Mouse (Mus musculus) embryonic facial prominence, embryonic 15.5 days (tissue): ENCODE data around the gene Gm5751. TPM values are rescaled to one million over a fixed set of nuclear protein-coding genes. Genes with fewer than 3 reads are reported as not detected.
"Not testable (repeated sequence)": the region's sequence is repeated elsewhere in the genome, so short reads cannot be mapped to it uniquely, and the experiment has no call there.

ENCODE experiments used
- ATAC-seq: fragments of 200-750 bp; cut with Nextera tagmentation; 2 replicates; pipeline ENCODE4 v1.8.0; 2017; ENCODE audit warnings: low read depth, moderate TSS enrichment; ENCODE audit not compliant: insufficient number of reproducible peaks, low FRiP score, low TSS enrichment
- H3K27ac ChIP-seq: fragments of 300-500 bp; sonication (generic); replicated peaks from 2 replicates; pipeline ENCODE4 v1.5.1; 2015; ENCODE audit warnings: mild to moderate bottlenecking, inconsistent platforms
- H3K27me3 ChIP-seq: fragments of 300-500 bp; sonication (generic); 2 replicates; pipeline ENCODE4 v1.6.1; 2015; ENCODE audit warnings: inconsistent platforms
- H3K36me3 ChIP-seq: fragments of 300-500 bp; sonication (generic); 2 replicates; pipeline ENCODE4 v1.6.1; 2015; ENCODE audit warnings: mild to moderate bottlenecking, inconsistent platforms
- H3K4me1 ChIP-seq: fragments of 300-500 bp; sonication (generic); 2 replicates; pipeline ENCODE4 v1.6.1; 2015; ENCODE audit warnings: inconsistent platforms
- H3K4me2 ChIP-seq: fragments of 300-500 bp; sonication (generic); replicated peaks from 2 replicates; pipeline ENCODE4 v1.6.1; 2015; ENCODE audit warnings: mild to moderate bottlenecking, inconsistent platforms
- H3K4me3 ChIP-seq: fragments of 300-500 bp; sonication (generic); replicated peaks from 2 replicates; pipeline ENCODE4 v1.5.1; 2015; ENCODE audit warnings: mild to moderate bottlenecking, inconsistent platforms
- H3K9ac ChIP-seq: fragments of 300-500 bp; sonication (generic); 2 replicates; pipeline ENCODE4 v1.6.1; 2015; ENCODE audit warnings: inconsistent platforms
- H3K9me3 ChIP-seq: fragments of 300-500 bp; sonication (generic); replicated peaks from 2 replicates; pipeline ENCODE4 v1.6.1; 2016; ENCODE audit warnings: inconsistent platforms
- whole genome bisulfite sequencing: fragments of 180-500 bp; shearing (Covaris S2); methylation state at CpG from one replicate; pipeline ENCODE4 v1.1.7; 2015; 5-methylcytosine and 5-hydroxymethylcytosine counted together
- polyA plus RNA-seq: library from polyadenylated mRNA; unstranded; fragments of >200 nt; fragmentation: Nextera tagmentation; extraction: Ambion mirVana; gene quantifications from 2 replicates; pipeline ENCODE4 v1.2.1, GENCODE M21; 2015

Gm5751 gene
- polyA plus RNA-seq: not detected in 2 replicates

GRCm38 (mm10) chrX:8873953-8874352 is at the start of gene Gm5751:
Gm5751 (plus strand) TSS chrX:8874253.
- ATAC-seq, H3K27ac ChIP-seq, H3K4me3 ChIP-seq, H3K27me3 ChIP-seq, H3K9ac ChIP-seq, H3K4me1 ChIP-seq, H3K9me3 ChIP-seq, H3K36me3 ChIP-seq, H3K4me2 ChIP-seq: not testable (repeated sequence)
- WGBS: 96% methylated on average over 3 of the region's 4 CpGs

- Histone ChIP-seq H3K27me3 (no peaks in the 10 kb centered on the region), H3K4me3 (no peak overlapping the region), H3K4me2 (no peak overlapping the region), H3K36me3 (no peaks in the 10 kb centered on the region), H3K9ac (no peak overlapping the region), H3K9me3 (no peaks in the 10 kb centered on the region), H3K27ac (no peak overlapping the region), H3K4me1 (no peaks in the 10 kb centered on the region)
- no peak for ATAC-seq
Measured at GRCm38 (mm10) chrX:8832043-8832442, 42.0 kb upstream of the Gm5751 start.

GRCm38 (mm10) chrX:8843694-8844093 is 30.4 kb upstream of the Gm5751 start, which contains the start of gene Gm6592:
Gm6592 (plus strand) TSS chrX:8843994.
- WGBS: 77% methylated on average over 1 of the region's 1 CpGs
- Histone ChIP-seq H3K27me3 (no peaks in the 10 kb centered on the region), H3K4me1 (no peaks in the 10 kb centered on the region), H3K9me3 (no peaks in the 10 kb centered on the region), H3K9ac (no peak within 1 kb of the TSS), H3K36me3 (no peaks in the 10 kb centered on the region), H3K4me2 (no peak within 1 kb of the TSS), H3K27ac (no peak within 1 kb of the TSS), H3K4me3 (no peak within 1 kb of the TSS)
- no peak for ATAC-seq

- no peak overlapping the region for H3K27ac ChIP-seq
- no peak overlapping the region for H3K4me2 ChIP-seq
- H3K4me3 ChIP-seq: no peak overlapping the region
- no peak overlapping the region for H3K9ac ChIP-seq
- H3K4me1 ChIP-seq: no peaks in the 10 kb centered on the region
- no peaks in the 10 kb centered on the region for H3K9me3 ChIP-seq
- no peak for ATAC-seq
- H3K36me3 ChIP-seq: no peaks in the 10 kb centered on the region
- WGBS: 89% methylated on average over 10 of the region's 10 CpGs
- no peaks in the 10 kb centered on the region for H3K27me3 ChIP-seq
Measured at GRCm38 (mm10) chrX:8852486-8852885, 21.6 kb upstream of the Gm5751 start.

GRCm38 (mm10) chrX:8864331-8864730 is 9.7 kb upstream of the Gm5751 start:
- not testable (repeated sequence) for H3K27me3 ChIP-seq, ATAC-seq, H3K9me3 ChIP-seq, H3K4me2 ChIP-seq, H3K4me1 ChIP-seq, H3K27ac ChIP-seq, H3K4me3 ChIP-seq, H3K9ac ChIP-seq, H3K36me3 ChIP-seq
- WGBS: 5% methylated on average over 3 of the region's 3 CpGs

- no peak for ATAC-seq
- H3K4me1 ChIP-seq: no peaks in the 10 kb centered on the region
- no peak overlapping the region for H3K4me2 ChIP-seq
- H3K36me3 ChIP-seq: no peaks in the 10 kb centered on the region
- no peak overlapping the region for H3K27ac ChIP-seq
- no peak overlapping the region for H3K4me3 ChIP-seq
- 50% methylated on average over 4 of the region's 4 CpGs for WGBS
- H3K9me3 ChIP-seq: no peaks in the 10 kb centered on the region
- no peak overlapping the region for H3K9ac ChIP-seq
- H3K27me3 ChIP-seq: no peaks in the 10 kb centered on the region
Measured at GRCm38 (mm10) chrX:8884336-8884735, 10.3 kb downstream of the Gm5751 start.

- H3K4me1 ChIP-seq: no peaks in the 10 kb centered on the region
- no peak overlapping the region for H3K9ac ChIP-seq
- ATAC-seq: 0 out of 2 replicates have a peak, but pooled peaks have one; percentile 4
- H3K4me2 ChIP-seq: peak overlapping the region; percentile 61
- H3K9me3 ChIP-seq: no peaks in the 10 kb centered on the region
- H3K4me3 ChIP-seq: peak overlapping the region; percentile 55
- WGBS: 40% methylated on average over 2 of the region's 9 CpGs
- no peak overlapping the region; the same call in 1 of the 2 replicates for H3K27ac ChIP-seq
- no peaks in the 10 kb centered on the region for H3K36me3 ChIP-seq
- no peaks in the 10 kb centered on the region for H3K27me3 ChIP-seq
Measured at GRCm38 (mm10) chrX:8891975-8892342, 17.9 kb downstream of the Gm5751 start.

- Histone ChIP-seq H3K4me2 (peak within 1 kb of the TSS; percentile 61), H3K36me3 (no peaks in the 10 kb centered on the region), H3K4me1 (no peaks in the 10 kb centered on the region), H3K4me3 (peak within 1 kb of the TSS; percentile 55), H3K9ac (peak within 1 kb of the TSS; percentile 53), H3K9me3 (no peaks in the 10 kb centered on the region), H3K27me3 (no peaks in the 10 kb centered on the region), H3K27ac (peak within 1 kb of the TSS; percentile 74)
- 16% methylated on average over 59 of the region's 95 CpGs for WGBS
- ATAC-seq: peak; percentile 90
Measured at GRCm38 (mm10) chrX:8892343-8893155, 18.5 kb downstream of the Gm5751 start, which contains the start of gene B630019K06Rik. B630019K06Rik (plus strand) TSS chrX:8892382.

GRCm38 (mm10) chrX:8893182-8893651 is 19.2 kb downstream of the Gm5751 start:
- no peaks in the 10 kb centered on the region for H3K36me3 ChIP-seq
- ATAC-seq: peak; percentile 59; the same call in 1 of the 2 replicates
- no peaks in the 10 kb centered on the region for H3K27me3 ChIP-seq
- H3K4me1 ChIP-seq: no peaks in the 10 kb centered on the region
- peak overlapping the region; percentile 61 for H3K4me2 ChIP-seq
- H3K9me3 ChIP-seq: no peaks in the 10 kb centered on the region
- peak overlapping the region; percentile 74 for H3K27ac ChIP-seq
- peak overlapping the region; percentile 53 for H3K9ac ChIP-seq
- 6% methylated on average over 18 of the region's 42 CpGs for WGBS
- H3K4me3 ChIP-seq: peak overlapping the region; percentile 55

- H3K9me3 ChIP-seq: no peaks in the 10 kb centered on the region
Measured at GRCm38 (mm10) chrX:8900823-8901222, 26.8 kb downstream of the Gm5751 start.

GRCm38 (mm10) chrX:8901906-8902472 is 27.9 kb downstream of the Gm5751 start:
- Histone ChIP-seq H3K4me2 (no peak overlapping the region), H3K4me3 (no peak overlapping the region), H3K27me3 (no peaks in the 10 kb centered on the region), H3K4me1 (no peaks in the 10 kb centered on the region), H3K9me3 (no peaks in the 10 kb centered on the region), H3K36me3 (no peaks in the 10 kb centered on the region), H3K9ac (no peak overlapping the region), H3K27ac (no peak overlapping the region)
- WGBS: 26% methylated on average over 7 of the region's 7 CpGs
- ATAC-seq: no peak

More at GRCm38 (mm10) chrX:8900823-8901222, 26.8 kb downstream of the Gm5751 start:
- H3K4me1 ChIP-seq: no peaks in the 10 kb centered on the region
- no peaks in the 10 kb centered on the region for H3K36me3 ChIP-seq
- H3K27ac ChIP-seq: no peak overlapping the region
- no peaks in the 10 kb centered on the region for H3K27me3 ChIP-seq
- H3K9ac ChIP-seq: no peak overlapping the region
- no peak for ATAC-seq
- WGBS: 73% methylated on average over 4 of the region's 4 CpGs
- H3K4me2 ChIP-seq: no peak overlapping the region
- no peak overlapping the region for H3K4me3 ChIP-seq
